Mouse (Mus musculus) embryonic facial prominence, embryonic 14.5 days (tissue): Measurements from ENCODE around the gene Lcor. TPM values are rescaled to one million over a fixed set of nuclear protein-coding genes. Genes with fewer than 3 reads are reported as not detected.
A peak's percentile ranks its signal among the peaks of the same experiment; 100 is the strongest.

ENCODE experiments used
- ATAC-seq: fragments of 200-750 bp; cut with Nextera tagmentation; 2 replicates; pipeline ENCODE4 v1.8.0; 2017; ENCODE audit warnings: low read depth, moderate number of reproducible peaks, moderate TSS enrichment
- DNase-seq: peaks from one replicate; pipeline ENCODE4 v3.0.0-alpha.2; 2015; ENCODE audit warnings: low spot score
- H3K27ac ChIP-seq: fragments of 300-500 bp; sonication (generic); replicated peaks from 2 replicates; pipeline ENCODE4 v1.5.1; 2014; ENCODE audit warnings: low read depth, mild to moderate bottlenecking, low read length, moderate library complexity
- H3K27me3 ChIP-seq: fragments of 300-500 bp; sonication (generic); replicated peaks from 2 replicates; pipeline ENCODE4 v1.6.1; 2014; ENCODE audit warnings: low read length; ENCODE audit not compliant: control insufficient read depth, insufficient read depth
- H3K36me3 ChIP-seq: fragments of 300-500 bp; sonication (generic); 2 replicates; pipeline ENCODE4 v1.6.1; 2014; ENCODE audit warnings: low read length, mixed read lengths; ENCODE audit not compliant: control insufficient read depth, insufficient read depth
- H3K4me1 ChIP-seq: fragments of 300-500 bp; sonication (generic); 2 replicates; pipeline ENCODE4 v1.6.1; 2014; ENCODE audit warnings: antibody characterized with exemption, low read length; ENCODE audit not compliant: control insufficient read depth, insufficient read depth
- H3K4me2 ChIP-seq: fragments of 300-500 bp; sonication (generic); 2 replicates; pipeline ENCODE4 v1.6.1; 2014; ENCODE audit warnings: low read depth, mild to moderate bottlenecking, low read length, moderate library complexity, mixed read lengths
- H3K4me3 ChIP-seq: fragments of 300-500 bp; sonication (generic); 2 replicates; pipeline ENCODE4 v1.5.1; 2014; ENCODE audit warnings: low read depth, mild to moderate bottlenecking, low read length
- H3K9ac ChIP-seq: fragments of 300-500 bp; sonication (generic); 2 replicates; pipeline ENCODE4 v1.6.1; 2014; ENCODE audit warnings: low read depth, mild to moderate bottlenecking, low read length, moderate library complexity, mixed read lengths
- H3K9me3 ChIP-seq: fragments of 300-500 bp; sonication (generic); 2 replicates; pipeline ENCODE4 v1.6.1; 2016; ENCODE audit warnings: low read length; ENCODE audit not compliant: control insufficient read depth
- WGBS: fragments of 180-500 bp; shearing (Covaris S2); extraction: QIAGEN DNeasy Blood & Tissue Kit; methylation state at CpG from one replicate; pipeline ENCODE4 v1.1.7; 2014; 5-methylcytosine and 5-hydroxymethylcytosine counted together
- polyA plus RNA-seq: library from polyadenylated mRNA; unstranded; fragments of >200 nt; fragmentation: Nextera tagmentation; extraction: Ambion mirVana; gene quantifications from 2 replicates; pipeline ENCODE4 v1.2.1, GENCODE M21; 2014

The Lcor gene
- polyA plus RNA-seq, 1 experiment from 2014 or later: 9.7 TPM

- ATAC-seq (no peak), DNase-seq (no peak)
- Histone ChIP-seq H3K4me1 (no peaks in the 10 kb centered on the region), H3K27me3 (no peaks in the 10 kb centered on the region), H3K9me3 (no peaks in the 10 kb centered on the region), H3K27ac (no peak overlapping the region), H3K4me2 (no peak overlapping the region), H3K36me3 (peaks cover 29% of the 10 kb centered on the region), H3K9ac (no peak overlapping the region), H3K4me3 (no peak overlapping the region)
- WGBS: 90% methylated on average over 20 of the region's 20 CpGs
Observed at GRCm38 (mm10) chr19:41587431-41588222, 105.2 kb downstream of the Lcor start.

GRCm38 (mm10) chr19:41589026-41589425 lies 106.6 kb downstream of the Lcor start:
- H3K4me1 ChIP-seq: no peaks in the 10 kb centered on the region
- H3K36me3 ChIP-seq: peaks cover 15% of the 10 kb centered on the region; the same call in 1 of the 2 replicates
- no peak overlapping the region for H3K4me3 ChIP-seq
- ATAC-seq (no peak), DNase-seq (no peak)
- H3K9me3 ChIP-seq: no peaks in the 10 kb centered on the region
- WGBS: 89% methylated on average over 7 of the region's 7 CpGs
- no peaks in the 10 kb centered on the region for H3K27me3 ChIP-seq
- H3K4me2 ChIP-seq: no peak overlapping the region
- no peak overlapping the region for H3K27ac ChIP-seq
- no peak overlapping the region for H3K9ac ChIP-seq

- Histone ChIP-seq H3K4me1 (no peaks in the 10 kb centered on the region), H3K36me3 (peaks cover 10% of the 10 kb centered on the region; the same call in 1 of the 2 replicates), H3K9me3 (no peaks in the 10 kb centered on the region), H3K4me2 (no peak overlapping the region), H3K9ac (no peak overlapping the region), H3K27ac (no peak overlapping the region), H3K27me3 (no peaks in the 10 kb centered on the region), H3K4me3 (no peak overlapping the region)
- no peak for ATAC-seq
- no peak for DNase-seq
- 71% methylated on average over 8 of the region's 8 CpGs for WGBS
Observed at GRCm38 (mm10) chr19:41589681-41590080, 107.2 kb downstream of the Lcor start.

- peak; percentile 44; the same call in 1 of the 2 replicates for ATAC-seq
- WGBS: 64% methylated on average over 12 of the region's 12 CpGs
- no peak overlapping the region; the same call in 1 of the 2 replicates for H3K9ac ChIP-seq
- no peak for DNase-seq
- H3K36me3 ChIP-seq: no peaks in the 10 kb centered on the region
- no peak overlapping the region for H3K4me2 ChIP-seq
- no peaks in the 10 kb centered on the region for H3K9me3 ChIP-seq
- H3K4me1 ChIP-seq: no peaks in the 10 kb centered on the region
- no peak overlapping the region for H3K27ac ChIP-seq
- H3K4me3 ChIP-seq: no peak overlapping the region
- no peaks in the 10 kb centered on the region for H3K27me3 ChIP-seq
Observed at GRCm38 (mm10) chr19:41591808-41592207, 109.4 kb downstream of the Lcor start.

- Histone ChIP-seq H3K4me3 (no peak overlapping the region), H3K4me1 (no peaks in the 10 kb centered on the region), H3K27me3 (no peaks in the 10 kb centered on the region), H3K36me3 (no peaks in the 10 kb centered on the region), H3K9ac (no peak overlapping the region), H3K9me3 (no peaks in the 10 kb centered on the region), H3K27ac (no peak overlapping the region), H3K4me2 (no peak overlapping the region)
- DNase-seq (peak; percentile 31), ATAC-seq (no peak)
- WGBS: 81% methylated on average over 6 of the region's 6 CpGs
Observed at GRCm38 (mm10) chr19:41597170-41597894, 114.9 kb downstream of the Lcor start.

- Histone ChIP-seq H3K4me2 (no peak overlapping the region), H3K36me3 (no peaks in the 10 kb centered on the region), H3K27me3 (no peaks in the 10 kb centered on the region), H3K4me1 (no peaks in the 10 kb centered on the region), H3K9me3 (no peaks in the 10 kb centered on the region), H3K9ac (no peak overlapping the region), H3K4me3 (no peak overlapping the region), H3K27ac (no peak overlapping the region)
- DNase-seq (no peak), ATAC-seq (0 out of 2 replicates have a peak, but pooled peaks have one; percentile 5)
- WGBS: 44% methylated on average over 9 of the region's 11 CpGs
Observed at GRCm38 (mm10) chr19:41600647-41601046, 118.2 kb downstream of the Lcor start.

DNA sequence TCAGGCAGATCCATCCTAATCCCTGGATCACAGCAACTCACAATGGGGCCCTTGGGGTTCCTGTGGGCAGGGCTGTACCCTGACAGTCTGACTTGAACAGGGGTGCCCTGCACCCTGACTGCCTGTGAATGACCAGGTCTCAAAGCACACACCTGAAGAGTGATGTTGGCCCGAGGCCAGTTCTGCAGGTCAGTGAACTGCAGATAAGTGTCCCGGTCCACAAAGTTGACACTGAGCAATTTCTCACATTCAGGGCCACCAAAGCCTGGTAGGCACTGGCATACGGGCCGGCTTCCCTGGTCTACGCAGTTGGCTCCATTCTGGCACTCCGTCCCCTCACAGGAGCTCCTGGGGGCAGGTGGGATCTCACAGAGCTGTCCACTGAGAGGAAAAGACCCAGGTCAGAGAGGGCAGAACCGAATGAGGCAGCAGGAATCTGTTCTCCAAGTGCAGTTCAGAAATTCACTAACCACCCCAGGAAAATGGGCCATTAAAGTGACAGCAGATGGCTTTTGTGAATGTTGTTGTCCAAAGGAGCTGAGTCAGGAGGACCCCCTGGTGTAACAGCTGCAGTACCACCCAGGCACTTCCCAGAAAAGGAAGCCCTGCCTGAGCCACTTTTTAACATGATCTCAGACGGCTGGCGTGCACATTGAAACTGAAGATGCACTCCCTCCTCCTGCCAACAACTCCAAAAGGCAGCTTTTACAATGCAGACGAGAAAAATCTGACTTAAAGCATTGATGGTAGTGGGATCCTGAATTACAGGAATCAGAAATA lies 124.0 kb downstream of the Lcor start:
- Histone ChIP-seq H3K27ac (no peak overlapping the region), H3K9me3 (no peaks in the 10 kb centered on the region), H3K9ac (no peak overlapping the region), H3K36me3 (no peaks in the 10 kb centered on the region), H3K4me2 (no peak overlapping the region), H3K4me1 (no peaks in the 10 kb centered on the region), H3K4me3 (no peak overlapping the region), H3K27me3 (no peaks in the 10 kb centered on the region)
- ATAC-seq (no peak), DNase-seq (peak; percentile 53)
- WGBS: 67% methylated on average over 10 of the region's 10 CpGs

- WGBS: 76% methylated on average over 6 of the region's 6 CpGs
- Histone ChIP-seq H3K36me3 (no peaks in the 10 kb centered on the region), H3K4me3 (no peak overlapping the region), H3K9ac (no peak overlapping the region), H3K4me2 (no peak overlapping the region), H3K9me3 (no peaks in the 10 kb centered on the region), H3K27ac (no peak overlapping the region), H3K27me3 (peaks cover 14% of the 10 kb centered on the region), H3K4me1 (peaks cover 10% of the 10 kb centered on the region)
- DNase-seq: no peak
- no peak for ATAC-seq
Observed at GRCm38 (mm10) chr19:41611683-41612082, 129.2 kb downstream of the Lcor start.
